ENCODE assay signal across 8 mouse cellular contexts in the genomic region with DNA sequence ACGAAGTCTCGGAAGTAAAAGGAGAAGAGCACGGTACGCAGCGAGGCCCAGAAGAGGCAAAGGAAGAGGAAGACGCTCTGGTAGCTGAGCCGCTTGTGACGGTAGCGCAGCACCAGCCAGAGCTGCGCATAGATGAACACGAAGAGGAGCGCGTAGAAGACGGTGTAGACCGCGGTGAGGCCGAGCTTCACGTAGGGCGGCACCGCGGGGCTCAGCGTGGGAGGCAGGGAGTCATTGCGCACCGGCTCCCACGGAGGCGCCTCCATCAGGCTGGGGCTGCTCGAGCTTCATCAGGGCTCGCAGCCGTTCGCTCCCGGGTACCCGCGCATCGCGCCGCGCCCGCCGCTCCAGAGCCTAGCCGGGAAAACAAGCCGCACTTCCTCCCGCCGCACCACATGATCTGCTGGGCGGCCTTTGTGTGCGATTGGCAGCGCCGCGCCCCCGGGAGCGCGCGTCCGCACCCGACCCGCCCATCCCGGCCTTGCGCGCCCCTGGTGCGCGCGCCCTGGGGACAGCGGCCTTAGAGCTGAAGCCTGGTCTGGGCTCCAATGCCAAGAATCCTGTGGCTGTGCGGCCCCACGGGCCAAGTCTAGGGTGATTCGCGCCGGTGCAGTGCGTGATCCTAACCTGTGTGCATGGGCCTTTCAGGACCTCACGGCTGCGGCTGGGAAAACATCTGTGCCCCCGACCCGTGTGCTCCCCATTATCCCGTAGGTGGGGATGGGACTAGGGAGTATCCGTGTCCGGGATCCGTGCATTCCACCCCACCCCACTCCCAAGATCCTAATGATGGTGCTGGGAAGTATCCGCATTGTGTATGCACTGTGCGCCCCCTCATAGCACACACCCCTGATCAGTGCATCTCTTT. TPM values are rescaled to one million over a fixed set of nuclear protein-coding genes. Genes with fewer than 3 reads are reported as not detected.
DNase-seq lines count a peak whose midpoint lies in the region; ATAC-seq and TF ChIP-seq lines count a peak whose summit lies in the region.
"Not testable (repeated sequence)": the region's sequence is repeated elsewhere in the genome, so short reads cannot be mapped to it uniquely, and the experiment has no call there.

A gene (minus strand): TSS at position 787 of the 868 bp plus-strand sequence.

- WGBS in embryonic facial prominence, embryonic 11.5 days, result under 1% methylated on average over 26 of the region's 78 CpGs
- under 1% methylated on average over 52 of the region's 78 CpGs for WGBS in intestine, embryonic 14.5 days

- not testable (repeated sequence) for H3K9ac ChIP-seq in embryonic facial prominence, embryonic 11.5 days (replicated peaks; ENCODE audit: low read length); intestine, embryonic 14.5 days (ENCODE audit: low read length)

- not testable (repeated sequence) for H3K27me3 ChIP-seq in embryonic facial prominence, embryonic 11.5 days (ENCODE audit: control insufficient read depth, insufficient read depth, low read length); intestine, embryonic 14.5 days (replicated peaks; ENCODE audit: control insufficient read depth, insufficient read depth, low read length)

- not testable (repeated sequence) for TF ChIP-seq CTCF in left cerebral cortex, adult 2 months (IDR thresholded peaks at IDR 0.05)

- H3K4me2 ChIP-seq in embryonic facial prominence, embryonic 11.5 days (ENCODE audit: low read depth, low read length), result peak within 1 kb of the TSS; percentile 38
- peak within 1 kb of the TSS; percentile 47 for H3K4me2 ChIP-seq in intestine, embryonic 14.5 days (ENCODE audit: low read length)

- not testable (repeated sequence) for H3K4me1 ChIP-seq in embryonic facial prominence, embryonic 11.5 days (ENCODE audit: control insufficient read depth, insufficient read depth, low read length); intestine, embryonic 14.5 days (replicated peaks; ENCODE audit: control insufficient read depth, insufficient read depth, low read length)

- H3K9me3 ChIP-seq in embryonic facial prominence, embryonic 11.5 days (replicated peaks; ENCODE audit: control insufficient read depth, low read length); intestine, embryonic 14.5 days (ENCODE audit: control insufficient read depth, low read length): not testable (repeated sequence)

- H3K36me3 ChIP-seq in embryonic facial prominence, embryonic 11.5 days (replicated peaks; ENCODE audit: control insufficient read depth, insufficient read depth, low read depth, low read length); intestine, embryonic 14.5 days (ENCODE audit: control insufficient read depth, insufficient read depth, low read length): not testable (repeated sequence)

- peak; percentile 89 for ATAC-seq in embryonic facial prominence, embryonic 11.5 days (replicated peaks; ENCODE audit: insufficient number of reproducible peaks, low FRiP score, low TSS enrichment, low read depth)
- peak; percentile 66 for ATAC-seq in granulocyte monocyte progenitor cell, adult 5-6 weeks (replicated peaks; ENCODE audit: poor library complexity, severe bottlenecking)
- peak; percentile 92 for ATAC-seq in intestine, embryonic 14.5 days (replicated peaks; ENCODE audit: low FRiP score, low TSS enrichment, low read depth)

- not testable (repeated sequence) for H3K27ac ChIP-seq in embryonic facial prominence, embryonic 11.5 days (replicated peaks; ENCODE audit: low read depth, low read length); intestine, embryonic 14.5 days (ENCODE audit: low read depth)
- peak within 1 kb of the TSS; percentile 38; the same call in 1 of the 2 replicates for H3K27ac ChIP-seq in left cerebral cortex, adult 2 months

- peak within 1 kb of the TSS; percentile 31 for H3K4me3 ChIP-seq in embryonic facial prominence, embryonic 11.5 days (ENCODE audit: low read depth, low read length)
- H3K4me3 ChIP-seq in intestine, embryonic 14.5 days (ENCODE audit: low read depth, low read length), result peak within 1 kb of the TSS; percentile 25
- peak within 1 kb of the TSS; percentile 58 for H3K4me3 ChIP-seq in left cerebral cortex, adult 2 months

- DNase-seq in adrenal gland, postnatal 10 days, result peak; percentile 69
- peak; percentile 46 for DNase-seq in embryonic facial prominence, embryonic 11.5 days (ENCODE audit: low spot score)
- peak; percentile 64 for DNase-seq in intestine, embryonic 14.5 days (ENCODE audit: low spot score)
- DNase-seq in left cerebral cortex, adult 2 months (ENCODE audit: extremely low spot score in 1 of 2, low spot score in 2 of 2), result peak; percentile 55 to 67
- DNase-seq in lung, postnatal 14 days, result peak; percentile 49
- peak; percentile 13 for DNase-seq in ovary, postnatal 14 days (ENCODE audit: low spot score)
- DNase-seq in urinary bladder, adult 2 months (ENCODE audit: low spot score), result not testable (repeated sequence)

- intact Hi-C loops in left cerebral cortex, adult 2 months (cut with DNase I), result not testable (repeated sequence)

RNA-seq across cellular contexts. Expression of the gene that starts here (rescaled TPM):
- 10 to 100 TPM; 20.5 to 25.1 TPM for total RNA-seq in adrenal gland, postnatal 10 days (2021)
- polyA plus RNA-seq in embryonic facial prominence, embryonic 11.5 days (2014; fragmentation: Nextera tagmentation; extraction: Ambion mirVana), result 18.5 and 21.5 TPM in 2 replicates
- total RNA-seq in granulocyte monocyte progenitor cell, adult 5-6 weeks (2014; fragmentation: Nextera tagmentation), result not detected in 2 replicates
- 3.3 TPM in 1 of 2 replicates, not detected in the other for total RNA-seq in granulocyte monocyte progenitor cell, adult 5-6 weeks (2017)
- 8.2 and 10.0 TPM in 2 replicates for polyA plus RNA-seq in intestine, embryonic 14.5 days (2014; fragmentation: Nextera tagmentation; extraction: Ambion mirVana)
- 10 to 100 TPM; 21.8 to 23.0 TPM for total RNA-seq in left cerebral cortex, adult 2 months (2021)
- polyA plus RNA-seq in urinary bladder, adult 2 months (2012; rRNA removed), result 28.5 and 33.1 TPM in 2 replicates

Comparison
In these comparisons a context has a peak if more than half of its experiments do, and no peak if none do; other contexts are left out.
1. RNA of the gene that starts here (total RNA-seq): 20.5 to 25.1 TPM in adrenal gland, postnatal 10 days and 21.8 to 23.0 TPM in left cerebral cortex, adult 2 months; 3.3 TPM in granulocyte monocyte progenitor cell, adult 5-6 weeks; every median in the first group is over 4 times any median in the second.
2. Peak in every context shown above with its lines, with median percentiles within 50 percentile points of each other: ATAC-seq and H3K4me3 ChIP-seq.